Mouse (Mus musculus): ENCODE measurements around the gene Agap1. TPM values are rescaled to one million over a fixed set of nuclear protein-coding genes. Genes with fewer than 3 reads are reported as not detected.

The Agap1 gene
- polyA plus RNA-seq, 1 experiment from 2014 or later = 4.8 TPM

DNA sequence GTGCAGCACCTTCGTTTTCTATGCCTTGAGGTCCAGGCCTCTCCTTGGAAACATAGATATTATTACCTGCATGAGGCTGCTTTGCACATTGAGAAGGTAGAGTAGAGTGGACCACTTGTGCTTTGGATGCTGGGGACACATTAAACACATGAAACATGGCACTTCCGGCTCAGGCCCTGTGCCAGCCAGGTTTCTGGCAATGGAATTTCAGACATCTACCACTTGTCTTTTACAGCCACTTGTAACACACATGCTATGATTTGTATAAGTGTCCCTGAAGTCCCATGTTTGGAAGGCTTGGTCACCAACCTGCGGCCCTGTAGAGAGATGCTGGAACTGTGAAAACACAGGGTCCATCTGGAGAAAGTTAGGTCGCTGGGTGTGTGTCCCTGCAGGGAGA is 262.5 kb downstream of the Agap1 start:
- H3K27ac ChIP-seq (ENCODE audit: low read length) = no peak overlapping the region
- ATAC-seq = no peak
- H3K4me2 ChIP-seq (ENCODE audit: low read depth, low read length) = no peak overlapping the region
- 90% methylated on average over 4 of the region's 4 CpGs for WGBS
- H3K4me1 ChIP-seq (ENCODE audit: control insufficient read depth, insufficient read depth, low read length) = peaks cover 5% of the 10 kb centered on the region; the same call in 1 of the 2 replicates
- H3K9me3 ChIP-seq (ENCODE audit: control insufficient read depth, low read length) = no peaks in the 10 kb centered on the region
- H3K27me3 ChIP-seq (replicated peaks; ENCODE audit: control insufficient read depth, insufficient read depth, low read length) = no peaks in the 10 kb centered on the region
- H3K9ac ChIP-seq (ENCODE audit: low read depth, low read length) = no peak overlapping the region
- no peaks in the 10 kb centered on the region for H3K36me3 ChIP-seq (ENCODE audit: control insufficient read depth, insufficient read depth, low read length)
- H3K4me3 ChIP-seq (ENCODE audit: low read length) = no peak overlapping the region

DNA sequence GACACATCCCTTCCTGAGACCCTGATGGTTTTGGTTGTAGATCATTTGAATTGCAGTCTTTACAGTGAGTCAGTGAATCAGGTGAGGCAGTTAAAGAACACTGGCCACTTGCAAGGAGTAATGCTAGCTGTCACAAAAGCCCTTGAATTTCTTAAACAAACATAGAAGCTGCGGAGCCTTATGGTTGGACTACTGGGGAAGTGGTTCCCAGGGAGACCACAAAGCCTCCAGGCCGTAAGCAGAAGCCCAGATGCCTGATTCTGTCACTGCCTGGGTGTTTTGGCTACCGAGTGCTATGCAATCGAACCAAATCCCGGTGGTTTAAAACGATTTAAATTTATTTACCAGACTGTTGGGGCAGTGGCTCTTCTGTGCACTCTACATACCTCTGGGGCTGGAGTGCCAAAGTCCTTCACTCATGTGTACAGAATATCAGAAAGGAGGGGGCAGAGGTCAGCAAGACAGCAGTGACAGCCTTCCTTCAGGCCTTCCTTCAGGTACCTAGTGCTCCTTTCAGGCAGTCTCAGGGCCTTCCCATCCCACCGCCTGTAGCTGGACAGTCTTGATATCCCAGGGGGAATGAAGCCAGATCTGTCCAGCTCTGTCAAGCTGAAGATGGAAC is 264.3 kb downstream of the Agap1 start:
- Histone ChIP-seq H3K27ac (ENCODE audit: low read length) (0 out of 2 replicates have a peak overlapping the region, but pooled peaks have one; percentile 13), H3K4me1 (ENCODE audit: control insufficient read depth, insufficient read depth, low read length) (peaks cover 5% of the 10 kb centered on the region; the same call in 1 of the 2 replicates), H3K4me3 (ENCODE audit: low read length) (no peak overlapping the region), H3K36me3 (ENCODE audit: control insufficient read depth, insufficient read depth, low read length) (no peaks in the 10 kb centered on the region), H3K9me3 (ENCODE audit: control insufficient read depth, low read length) (no peaks in the 10 kb centered on the region), H3K27me3 (replicated peaks; ENCODE audit: control insufficient read depth, insufficient read depth, low read length) (no peaks in the 10 kb centered on the region), H3K4me2 (ENCODE audit: low read depth, low read length) (no peak overlapping the region), H3K9ac (ENCODE audit: low read depth, low read length) (no peak overlapping the region)
- WGBS = 39% methylated on average over 7 of the region's 7 CpGs
- peak; percentile 92 for ATAC-seq

DNA sequence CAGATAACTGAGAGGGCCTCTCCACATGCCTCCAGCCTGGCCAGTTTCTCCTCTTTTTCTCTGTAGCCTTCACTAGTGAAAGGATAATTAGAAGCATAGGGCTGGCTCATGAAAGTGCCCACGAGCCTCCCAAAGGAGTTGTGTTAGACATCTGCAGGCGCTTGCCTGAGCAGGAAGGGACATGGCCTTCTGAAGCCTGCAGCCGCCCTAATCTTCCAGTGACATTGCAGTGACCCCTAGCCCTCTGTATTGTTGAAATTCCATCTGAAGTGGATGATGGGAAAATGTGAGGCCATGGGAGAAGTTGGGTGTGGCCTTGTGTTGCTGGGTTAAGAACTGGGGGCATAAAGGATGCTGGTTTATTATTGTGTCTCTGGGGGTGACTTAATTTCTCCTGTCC is 269.5 kb downstream of the Agap1 start:
- Histone ChIP-seq H3K27ac (ENCODE audit: low read length) (peak overlapping the region; percentile 12; the same call in 1 of the 2 replicates), H3K9ac (ENCODE audit: low read depth, low read length) (no peak overlapping the region), H3K9me3 (ENCODE audit: control insufficient read depth, low read length) (no peaks in the 10 kb centered on the region), H3K4me3 (ENCODE audit: low read length) (no peak overlapping the region), H3K36me3 (ENCODE audit: control insufficient read depth, insufficient read depth, low read length) (no peaks in the 10 kb centered on the region), H3K4me1 (ENCODE audit: control insufficient read depth, insufficient read depth, low read length) (peaks cover 11% of the 10 kb centered on the region), H3K4me2 (ENCODE audit: low read depth, low read length) (no peak overlapping the region), H3K27me3 (replicated peaks; ENCODE audit: control insufficient read depth, insufficient read depth, low read length) (no peaks in the 10 kb centered on the region)
- ATAC-seq = peak; percentile 26; the same call in 1 of the 2 replicates
- 41% methylated on average over 3 of the region's 3 CpGs for WGBS

DNA sequence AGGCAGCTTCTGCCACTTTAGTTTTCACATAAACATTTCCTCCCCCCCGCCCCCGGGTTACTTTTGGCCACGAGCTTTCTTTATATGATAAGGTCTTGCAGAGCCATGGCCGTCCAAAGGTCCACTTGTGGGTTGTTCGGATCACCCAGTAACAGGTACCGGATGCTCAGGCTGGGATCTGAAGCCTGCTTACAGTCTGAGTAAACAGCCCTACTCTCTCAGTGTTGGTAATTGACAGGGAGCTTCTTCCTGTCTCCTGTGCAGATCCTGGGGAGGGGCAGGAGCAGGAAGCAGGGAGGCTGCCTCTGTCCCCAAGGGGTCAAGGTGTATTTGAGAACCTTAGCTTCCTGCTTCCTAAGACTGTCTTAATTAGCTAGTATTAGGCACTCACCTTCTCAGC is 269.9 kb downstream of the Agap1 start:
- H3K4me1 ChIP-seq (ENCODE audit: control insufficient read depth, insufficient read depth, low read length) = peaks cover 10% of the 10 kb centered on the region
- H3K9ac ChIP-seq (ENCODE audit: low read depth, low read length) = no peak overlapping the region
- ATAC-seq = peak; percentile 70
- no peaks in the 10 kb centered on the region for H3K27me3 ChIP-seq (replicated peaks; ENCODE audit: control insufficient read depth, insufficient read depth, low read length)
- no peak overlapping the region for H3K4me3 ChIP-seq (ENCODE audit: low read length)
- peak overlapping the region; percentile 12; the same call in 1 of the 2 replicates for H3K27ac ChIP-seq (ENCODE audit: low read length)
- 36% methylated on average over 6 of the region's 6 CpGs for WGBS
- no peaks in the 10 kb centered on the region for H3K36me3 ChIP-seq (ENCODE audit: control insufficient read depth, insufficient read depth, low read length)
- H3K9me3 ChIP-seq (ENCODE audit: control insufficient read depth, low read length) = no peaks in the 10 kb centered on the region
- H3K4me2 ChIP-seq (ENCODE audit: low read depth, low read length) = no peak overlapping the region

DNA sequence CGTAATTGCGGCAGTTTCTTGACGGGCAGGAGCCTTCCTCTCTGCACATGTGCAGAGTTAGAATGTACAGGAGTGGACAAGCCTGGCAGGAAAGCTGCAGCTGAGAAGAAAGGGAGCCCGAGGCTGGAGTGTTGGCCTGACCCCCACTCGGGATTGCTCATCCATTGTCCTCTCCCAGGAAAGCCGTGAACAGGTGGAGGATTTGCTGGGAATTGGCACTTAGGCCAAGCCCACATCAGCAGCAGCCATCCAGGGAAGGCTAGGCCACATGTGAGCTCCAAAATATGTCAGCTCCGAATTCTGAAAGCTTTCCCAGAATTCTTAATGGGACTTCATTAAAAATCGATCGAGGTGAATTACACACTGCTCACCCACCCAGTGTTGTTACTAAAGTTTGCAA is 270.4 kb downstream of the Agap1 start:
- H3K9ac ChIP-seq (ENCODE audit: low read depth, low read length) = no peak overlapping the region

DNA sequence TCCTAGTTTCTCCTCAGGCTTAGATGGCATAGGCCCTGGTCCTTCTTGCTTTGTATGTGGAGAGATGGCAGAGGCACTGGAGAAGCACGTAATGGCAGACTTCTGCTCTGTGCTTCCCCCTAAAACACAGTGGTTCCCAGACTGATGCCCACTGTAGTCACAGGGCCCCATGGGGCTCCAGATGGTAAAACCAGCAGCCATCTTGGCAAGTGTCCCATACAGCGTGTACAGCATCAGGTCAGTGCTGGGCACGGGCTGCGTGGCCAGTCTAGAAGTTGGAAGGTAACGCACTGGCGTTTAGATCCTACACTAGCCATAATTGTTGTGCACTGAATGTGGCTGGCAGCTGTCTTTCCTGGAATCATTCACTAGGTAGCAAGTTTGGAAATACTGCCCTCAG is 273.9 kb downstream of the Agap1 start:
- peaks cover 10% of the 10 kb centered on the region for H3K4me1 ChIP-seq (ENCODE audit: control insufficient read depth, insufficient read depth, low read length)
- H3K27me3 ChIP-seq (replicated peaks; ENCODE audit: control insufficient read depth, insufficient read depth, low read length) = no peaks in the 10 kb centered on the region
- no peak overlapping the region for H3K4me2 ChIP-seq (ENCODE audit: low read depth, low read length)
- ATAC-seq = no peak
- no peaks in the 10 kb centered on the region for H3K36me3 ChIP-seq (ENCODE audit: control insufficient read depth, insufficient read depth, low read length)
- no peaks in the 10 kb centered on the region for H3K9me3 ChIP-seq (ENCODE audit: control insufficient read depth, low read length)
- H3K4me3 ChIP-seq (ENCODE audit: low read length) = no peak overlapping the region
- WGBS = 93% methylated on average over 6 of the region's 6 CpGs
- no peak overlapping the region for H3K27ac ChIP-seq (ENCODE audit: low read length)
- H3K9ac ChIP-seq (ENCODE audit: low read depth, low read length) = no peak overlapping the region

More for the DNA sequence above, 270.4 kb downstream of the Agap1 start:
- Histone ChIP-seq H3K9me3 (ENCODE audit: control insufficient read depth, low read length) (no peaks in the 10 kb centered on the region), H3K4me2 (ENCODE audit: low read depth, low read length) (no peak overlapping the region), H3K36me3 (ENCODE audit: control insufficient read depth, insufficient read depth, low read length) (no peaks in the 10 kb centered on the region), H3K27ac (ENCODE audit: low read length) (peak overlapping the region; percentile 1; the same call in 1 of the 2 replicates), H3K4me1 (ENCODE audit: control insufficient read depth, insufficient read depth, low read length) (peaks cover 10% of the 10 kb centered on the region), H3K4me3 (ENCODE audit: low read length) (no peak overlapping the region), H3K27me3 (replicated peaks; ENCODE audit: control insufficient read depth, insufficient read depth, low read length) (no peaks in the 10 kb centered on the region)
- WGBS = 61% methylated on average over 9 of the region's 9 CpGs
- ATAC-seq = no peak

DNA sequence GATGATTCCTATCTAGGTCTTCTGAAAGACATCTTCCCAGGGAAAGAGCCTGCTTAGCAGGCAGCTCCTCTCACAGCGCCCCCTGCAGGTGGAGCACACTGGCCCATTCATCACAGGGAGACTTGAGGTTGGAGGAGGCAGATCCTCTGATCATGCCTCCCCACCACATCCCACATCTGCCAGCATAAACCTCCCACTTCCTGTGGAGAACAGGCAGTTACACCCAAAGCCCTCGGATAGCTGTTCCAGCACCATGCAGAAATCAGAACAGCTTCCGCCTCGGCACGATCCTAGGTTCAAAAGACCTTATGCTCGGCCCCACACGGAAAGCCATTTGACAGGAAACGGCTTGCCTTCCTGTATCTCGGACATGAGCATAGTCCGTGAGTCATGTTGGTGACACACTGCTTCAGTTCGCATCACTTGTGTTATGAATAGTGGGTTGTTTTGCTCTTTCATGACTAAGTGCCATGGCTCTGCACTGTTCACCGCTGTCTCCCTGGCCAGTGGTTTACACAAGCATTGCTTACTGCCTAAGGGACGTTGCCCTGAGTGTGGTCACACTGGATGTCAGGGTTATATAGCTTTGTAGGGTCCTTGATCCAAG is 276.1 kb downstream of the Agap1 start:
- 81% methylated on average over 13 of the region's 13 CpGs for WGBS
- Histone ChIP-seq H3K4me1 (ENCODE audit: control insufficient read depth, insufficient read depth, low read length) (peaks cover 2% of the 10 kb centered on the region; the same call in 1 of the 2 replicates), H3K27me3 (replicated peaks; ENCODE audit: control insufficient read depth, insufficient read depth, low read length) (no peaks in the 10 kb centered on the region), H3K27ac (ENCODE audit: low read length) (no peak overlapping the region), H3K9ac (ENCODE audit: low read depth, low read length) (no peak overlapping the region), H3K9me3 (ENCODE audit: control insufficient read depth, low read length) (no peaks in the 10 kb centered on the region), H3K4me2 (ENCODE audit: low read depth, low read length) (no peak overlapping the region), H3K36me3 (ENCODE audit: control insufficient read depth, insufficient read depth, low read length) (no peaks in the 10 kb centered on the region), H3K4me3 (ENCODE audit: low read length) (no peak overlapping the region)
- no peak for ATAC-seq

DNA sequence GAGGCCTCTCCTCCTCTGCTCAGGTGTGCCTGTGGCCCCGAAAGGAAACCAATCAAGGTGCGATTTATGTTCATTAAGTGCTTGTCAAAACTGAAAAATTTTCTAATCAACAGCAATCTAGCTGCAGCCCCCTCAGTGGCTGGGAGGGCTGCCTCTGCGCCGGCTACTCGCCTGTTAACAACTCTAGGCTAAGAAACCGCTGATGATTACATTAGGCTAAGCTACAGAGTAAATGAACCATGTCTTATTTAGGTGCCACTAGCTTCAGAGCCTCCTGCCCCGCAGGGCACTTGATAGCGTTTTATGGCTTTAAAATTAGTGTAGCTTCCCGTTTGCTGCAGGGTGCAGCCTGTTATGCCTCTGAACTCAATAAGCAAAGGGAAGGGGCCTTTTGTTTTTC is 279.8 kb downstream of the Agap1 start:
- ATAC-seq = no peak
- 51% methylated on average over 9 of the region's 9 CpGs for WGBS
- H3K9ac ChIP-seq (ENCODE audit: low read depth, low read length) = no peak overlapping the region
- no peak overlapping the region for H3K27ac ChIP-seq (ENCODE audit: low read length)
- H3K9me3 ChIP-seq (ENCODE audit: control insufficient read depth, low read length) = no peaks in the 10 kb centered on the region
- no peaks in the 10 kb centered on the region for H3K27me3 ChIP-seq (replicated peaks; ENCODE audit: control insufficient read depth, insufficient read depth, low read length)
- no peak overlapping the region for H3K4me2 ChIP-seq (ENCODE audit: low read depth, low read length)
- peaks cover 2% of the 10 kb centered on the region; the same call in 1 of the 2 replicates for H3K4me1 ChIP-seq (ENCODE audit: control insufficient read depth, insufficient read depth, low read length)
- H3K4me3 ChIP-seq (ENCODE audit: low read length) = no peak overlapping the region
- no peaks in the 10 kb centered on the region for H3K36me3 ChIP-seq (ENCODE audit: control insufficient read depth, insufficient read depth, low read length)

DNA sequence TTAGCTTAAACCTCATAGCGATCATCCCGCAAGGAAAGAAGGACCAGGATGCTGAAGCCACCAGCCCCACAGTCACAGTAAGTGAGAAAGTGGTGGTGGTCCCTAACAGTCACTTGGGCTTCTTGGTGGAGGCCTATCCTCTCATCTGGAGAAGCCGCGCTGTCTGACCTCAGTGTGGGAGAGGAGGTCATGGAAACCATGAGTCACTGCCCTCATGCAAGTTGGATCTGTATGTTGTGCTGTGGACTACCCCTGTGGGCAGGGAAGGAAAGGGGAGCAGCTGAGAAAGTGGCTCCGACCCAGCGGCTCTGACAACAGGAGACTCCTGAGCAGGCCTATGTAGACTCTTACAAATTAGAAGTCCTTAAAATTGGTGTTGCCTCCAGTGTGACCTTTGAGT is 280.5 kb downstream of the Agap1 start:
- no peak overlapping the region for H3K27ac ChIP-seq (ENCODE audit: low read length)
- 87% methylated on average over 6 of the region's 6 CpGs for WGBS
- peaks cover 2% of the 10 kb centered on the region; the same call in 1 of the 2 replicates for H3K4me1 ChIP-seq (ENCODE audit: control insufficient read depth, insufficient read depth, low read length)
- H3K4me2 ChIP-seq (ENCODE audit: low read depth, low read length) = no peak overlapping the region
- no peak overlapping the region for H3K9ac ChIP-seq (ENCODE audit: low read depth, low read length)
- no peaks in the 10 kb centered on the region for H3K36me3 ChIP-seq (ENCODE audit: control insufficient read depth, insufficient read depth, low read length)
- no peaks in the 10 kb centered on the region for H3K9me3 ChIP-seq (ENCODE audit: control insufficient read depth, low read length)
- no peak overlapping the region for H3K4me3 ChIP-seq (ENCODE audit: low read length)
- H3K27me3 ChIP-seq (replicated peaks; ENCODE audit: control insufficient read depth, insufficient read depth, low read length) = no peaks in the 10 kb centered on the region
- ATAC-seq = no peak

Data from intestine, embryonic 16.5 days (tissue).